Mouse (Mus musculus) heart, postnatal 25 days (tissue): Measurements from ENCODE around the gene Snrpf. TPM values are rescaled to one million over a fixed set of nuclear protein-coding genes. Genes with fewer than 3 reads are reported as not detected.
"Not testable (repeated sequence)": the region's sequence is repeated elsewhere in the genome, so short reads cannot be mapped to it uniquely, and the experiment has no call there.

ENCODE experiments used
- DNase-seq: peaks from one replicate; pipeline ENCODE4 v3.0.0; 2022; ENCODE audit warnings: low spot score
- intact Hi-C: fragments of 180-260 bp; cut with DNase I; formaldehyde crosslinking; loops from one replicate; pipeline ENCODE4 v1.15.1; 2025
- total RNA-seq, 2 experiments: library from RNA; stranded (reverse); gene quantifications; 2 replicates each; pipeline ENCODE4 v1.2.3; 2021

Snrpf gene
- total RNA-seq, 2 experiments from 2014 or later = 10.8 to 12.5 TPM

DNA sequence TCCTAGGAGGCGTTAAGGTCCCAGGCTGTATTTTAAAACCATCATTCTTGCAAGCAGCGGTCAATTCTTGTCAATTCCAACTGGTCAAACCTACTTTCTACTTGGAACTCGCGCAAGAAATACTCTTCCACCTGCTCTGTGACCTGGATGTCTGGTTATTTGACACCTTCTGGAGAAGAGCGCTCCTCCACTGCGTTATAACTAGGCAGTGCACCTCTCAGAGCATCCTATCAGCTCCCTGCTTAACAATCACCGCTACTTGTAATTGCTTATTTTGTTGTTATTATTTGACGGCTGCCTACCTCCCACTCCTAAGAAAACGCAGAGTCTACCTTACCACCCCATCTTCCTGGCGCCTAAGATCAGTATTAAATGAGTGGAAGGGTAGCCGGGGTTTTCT, 710 bp downstream of the Snrpf start:
- intact Hi-C loops = no loop called here
- DNase-seq = no peak

- DNase-seq = no peak
- intact Hi-C loops = loop anchor here (5.0 to 10.0 kb wide), 2 partner anchors 90 to 153 kb away; partner anchors contain the start of gene Hal
Observed at GRCm38 (mm10) chr10:93577271-93577886, 12.1 kb downstream of the Snrpf start.

- no peak for DNase-seq
- intact Hi-C loops = loop anchor here (5.0 to 10.0 kb wide), 2 partner anchors 89 to 151 kb away; partner anchors contain the start of gene Hal
Observed at GRCm38 (mm10) chr10:93575960-93576359, 13.5 kb downstream of the Snrpf start.

GRCm38 (mm10) chr10:93574966-93575365, 14.5 kb downstream of the Snrpf start:
- DNase-seq = no peak
- intact Hi-C loops = loop anchor here (5.0 to 10.0 kb wide), 2 partner anchors 88 to 150 kb away; partner anchors contain the start of gene Hal

GRCm38 (mm10) chr10:93572209-93572608, 17.3 kb downstream of the Snrpf start:
- intact Hi-C loops = loop anchor here (10.0 kb wide), 1 partner anchor 147 kb away; no protein-coding TSS in a partner anchor
- DNase-seq = no peak

- intact Hi-C loops = no loop called here
- DNase-seq = no peak
Observed at GRCm38 (mm10) chr10:93568671-93569070, 20.8 kb downstream of the Snrpf start.

DNA sequence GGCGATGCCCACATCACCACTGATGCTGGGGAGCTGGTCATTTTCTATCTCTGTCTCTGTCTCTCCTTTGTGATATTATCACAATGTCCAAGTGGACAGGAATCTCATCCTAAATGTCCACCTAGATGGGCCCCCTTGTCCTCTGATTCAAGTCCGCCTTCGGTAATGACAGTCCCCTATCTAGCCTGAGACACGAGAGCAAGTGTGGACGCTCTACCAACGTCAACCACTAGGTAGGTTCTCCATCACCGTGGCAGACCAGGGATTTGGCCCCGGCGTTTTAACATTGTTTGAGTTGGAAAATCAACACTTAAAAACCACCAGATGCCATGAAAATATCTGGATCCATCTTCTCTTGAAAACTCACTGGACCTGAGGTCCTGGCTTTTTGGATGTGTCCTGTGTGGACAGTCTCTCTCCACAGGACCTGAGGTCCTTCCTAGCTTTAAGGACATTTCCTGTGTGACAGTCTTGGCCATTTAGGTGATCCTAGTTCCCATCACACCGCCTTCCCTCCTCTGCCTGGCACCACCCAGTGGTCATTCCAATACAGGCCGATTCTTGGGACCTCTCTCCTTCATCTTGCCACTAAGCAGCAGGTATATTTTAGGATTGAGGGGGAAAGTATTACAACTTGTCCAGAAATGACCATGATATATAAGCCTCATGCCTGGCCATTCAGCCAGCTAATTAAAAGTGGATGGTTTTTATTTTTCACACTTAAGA, 21.5 kb downstream of the Snrpf start:
- no peak for DNase-seq

GRCm38 (mm10) chr10:93567066-93567465, 22.4 kb downstream of the Snrpf start:
- DNase-seq = no peak
- intact Hi-C loops = no loop called here

More for the DNA sequence above, 21.5 kb downstream of the Snrpf start:
- intact Hi-C loops = no loop called here

DNA sequence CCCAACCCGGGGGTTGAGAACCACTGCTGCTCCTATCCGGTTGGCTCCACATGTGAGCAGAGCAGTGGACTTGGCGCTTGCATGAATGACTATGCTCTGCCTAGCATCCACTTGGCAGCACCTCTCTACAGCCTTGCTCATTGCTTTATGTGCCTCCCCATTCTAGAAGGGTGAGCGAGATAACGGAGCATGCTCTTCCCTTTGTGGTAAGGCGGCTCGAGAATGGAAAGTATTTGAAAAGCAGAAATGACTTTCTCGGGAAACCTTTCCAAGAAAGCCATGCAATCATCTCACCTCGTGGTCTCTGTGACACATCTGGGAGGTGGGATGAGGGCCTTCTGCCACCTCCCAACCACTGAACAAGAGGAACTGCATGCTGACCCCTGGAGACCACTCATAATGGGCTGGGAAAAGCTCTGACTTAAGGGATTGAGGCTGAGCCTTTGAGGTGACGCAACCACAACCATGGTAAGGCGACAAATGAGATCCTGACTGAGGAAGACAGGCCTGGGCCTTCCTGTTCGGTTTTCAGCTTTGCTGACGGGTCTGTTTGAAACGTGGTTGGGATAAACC, 24.9 kb downstream of the Snrpf start:
- DNase-seq = no peak
- intact Hi-C loops = no loop called here

GRCm38 (mm10) chr10:93559786-93560185, 29.7 kb downstream of the Snrpf start:
- no peak for DNase-seq
- intact Hi-C loops = no loop called here

DNA sequence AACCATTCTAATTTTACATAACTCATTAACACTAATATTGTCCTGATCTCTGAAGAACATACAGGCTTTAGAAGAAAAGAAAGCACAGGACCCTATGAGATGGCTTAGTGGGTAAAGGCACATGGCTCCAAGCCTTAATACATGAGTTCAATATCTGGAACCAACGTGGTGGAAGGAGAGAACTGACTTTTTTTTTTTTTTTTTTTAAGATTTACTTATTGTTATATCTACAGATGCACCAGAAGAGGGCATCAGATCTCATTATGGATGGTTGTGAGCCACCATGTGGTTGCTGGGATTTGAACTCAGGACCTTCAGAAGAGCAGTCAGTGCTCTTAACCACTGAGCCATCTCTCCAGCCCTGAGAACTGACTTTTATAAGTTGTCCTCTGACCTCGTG, 31.5 kb downstream of the Snrpf start:
- intact Hi-C loops, DNase-seq: not testable (repeated sequence)

DNA sequence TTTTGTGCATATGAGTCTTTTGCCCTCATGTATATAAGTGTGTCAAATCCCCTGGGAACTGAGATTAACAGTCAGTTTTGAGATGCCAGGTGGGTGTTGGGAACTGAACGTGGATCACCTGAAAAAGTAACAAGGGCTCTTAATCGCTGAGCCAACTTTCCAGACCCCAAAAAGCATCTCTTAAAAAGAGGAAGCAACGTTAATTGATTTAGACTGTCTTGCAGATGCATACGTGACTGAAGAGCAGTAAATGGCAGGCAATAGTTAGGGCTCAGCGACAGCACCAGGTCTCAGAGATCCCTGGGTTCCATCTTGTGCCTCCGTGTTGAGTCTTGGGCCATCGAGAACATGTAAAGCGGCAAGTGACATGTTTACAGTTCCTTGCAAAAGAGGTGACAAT, 36.9 kb downstream of the Snrpf start:
- no peak for DNase-seq
- intact Hi-C loops = no loop called here

DNA sequence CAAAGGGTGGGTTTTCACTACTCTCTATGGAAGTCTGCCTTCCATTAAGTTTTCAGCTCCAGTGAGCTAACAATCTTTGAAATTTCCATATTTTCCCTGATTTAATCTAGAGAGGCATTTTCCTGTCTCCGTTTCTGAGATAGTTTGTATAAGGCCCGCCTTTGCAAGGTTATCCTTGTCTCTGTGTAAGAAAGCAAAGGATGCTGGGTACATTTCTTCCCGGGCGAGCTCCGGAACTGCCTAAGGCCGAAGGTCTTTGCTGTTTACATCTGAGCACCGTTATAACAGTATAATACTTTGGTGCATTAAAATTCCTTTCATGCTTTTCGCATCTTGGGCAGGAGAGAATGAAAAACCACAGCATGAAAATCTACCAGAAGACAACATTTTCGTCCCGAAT, 39.7 kb downstream of the Snrpf start:
- intact Hi-C loops = loop anchor here (2.0 to 10.0 kb wide), 2 partner anchors 63 to 505 kb away; no protein-coding TSS in a partner anchor
- DNase-seq = no peak

GRCm38 (mm10) chr10:93548991-93549390, 40.5 kb downstream of the Snrpf start:
- intact Hi-C loops = loop anchor here (2.0 to 10.0 kb wide), 2 partner anchors 62 to 504 kb away; no protein-coding TSS in a partner anchor
- DNase-seq = no peak

DNA sequence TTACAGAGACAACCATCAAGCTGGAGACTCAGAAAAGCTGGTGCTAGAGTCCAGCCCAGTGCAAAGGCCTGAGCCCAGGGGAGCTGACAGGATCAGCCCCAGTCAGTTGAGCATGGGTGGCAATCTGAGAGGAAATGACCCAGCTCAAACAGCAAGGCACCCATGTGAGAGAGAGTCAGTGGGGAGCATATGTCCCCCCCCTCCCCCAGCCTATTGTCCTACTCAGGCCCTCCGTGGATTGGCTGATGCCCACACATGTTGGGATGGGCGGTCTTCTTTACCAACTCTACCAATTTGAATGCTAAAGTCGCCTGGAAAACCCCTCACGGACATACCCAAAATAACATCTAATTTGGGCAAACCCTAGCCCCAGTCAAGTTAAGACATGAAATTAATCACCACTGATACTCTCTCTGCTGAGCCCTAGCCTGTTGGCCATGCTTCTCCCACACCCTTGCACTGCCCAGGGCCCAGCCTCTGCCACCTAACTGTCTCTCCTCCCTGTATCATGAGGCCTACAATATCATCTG, 41.7 kb downstream of the Snrpf start:
- DNase-seq = no peak
- intact Hi-C loops = loop anchor here (2.0 to 10.0 kb wide), 3 partner anchors 61 to 503 kb away; no protein-coding TSS in a partner anchor

DNA sequence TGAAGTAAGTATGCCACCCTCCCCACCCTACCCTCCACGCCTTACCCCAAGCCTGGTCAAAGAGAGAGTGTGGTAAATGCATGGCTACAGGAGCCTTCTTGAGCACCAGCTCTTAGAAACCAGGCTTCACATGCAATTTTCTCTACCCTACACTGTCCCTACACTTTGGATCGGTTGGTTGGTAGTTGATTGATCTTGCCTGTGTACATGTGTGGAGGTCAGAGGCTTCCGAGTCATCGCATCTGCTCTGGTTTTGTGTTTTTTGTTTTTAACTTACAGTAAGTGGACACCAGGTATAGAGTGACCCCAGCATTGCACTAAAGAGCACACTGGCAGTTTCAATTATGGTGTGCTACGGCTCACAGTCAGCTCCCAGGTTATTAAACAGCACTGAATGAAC, 45.3 kb downstream of the Snrpf start:
- no peak for DNase-seq
- intact Hi-C loops = loop anchor here (10.0 kb wide), 1 partner anchor 499 kb away; no protein-coding TSS in a partner anchor

- intact Hi-C loops = loop anchor here (10.0 kb wide), 1 partner anchor 498 kb away; no protein-coding TSS in a partner anchor
- no peak for DNase-seq
Observed at GRCm38 (mm10) chr10:93543176-93543575, 46.3 kb downstream of the Snrpf start.

DNA sequence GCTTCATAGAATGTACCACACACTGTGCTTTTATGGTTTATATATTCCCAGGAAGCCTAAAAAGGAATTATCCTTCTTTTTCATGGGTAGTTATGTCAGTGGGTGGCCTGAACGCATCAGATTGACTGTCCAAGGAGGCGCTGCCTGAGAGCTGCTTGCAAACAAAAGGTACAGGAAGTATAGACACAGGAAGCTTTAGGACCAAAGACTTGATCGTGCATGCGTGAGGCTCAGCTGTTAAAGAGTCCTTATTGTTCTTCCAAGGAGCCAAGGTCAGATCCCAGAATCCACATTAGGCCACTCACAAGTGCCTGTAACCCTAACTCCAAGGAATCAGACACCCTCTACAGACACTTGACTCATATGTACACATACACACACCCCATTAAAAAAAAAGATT, 47.1 kb downstream of the Snrpf start:
- no peak for DNase-seq
- intact Hi-C loops = loop anchor here (10.0 kb wide), 1 partner anchor 498 kb away; no protein-coding TSS in a partner anchor

- intact Hi-C loops = loop anchor here (10.0 kb wide), 1 partner anchor 497 kb away; no protein-coding TSS in a partner anchor
- DNase-seq = no peak
Observed at GRCm38 (mm10) chr10:93541585-93541984, 47.9 kb downstream of the Snrpf start.
